Mouse (Mus musculus) layer of hippocampus, adult 9-10 months (tissue): ENCODE measurements around the gene Nmnat2.

Experiments used
- DNase-seq: peaks from one replicate; pipeline ENCODE4 v3.0.0; 2022; ENCODE audit warnings: low spot score

Nmnat2 gene

DNA sequence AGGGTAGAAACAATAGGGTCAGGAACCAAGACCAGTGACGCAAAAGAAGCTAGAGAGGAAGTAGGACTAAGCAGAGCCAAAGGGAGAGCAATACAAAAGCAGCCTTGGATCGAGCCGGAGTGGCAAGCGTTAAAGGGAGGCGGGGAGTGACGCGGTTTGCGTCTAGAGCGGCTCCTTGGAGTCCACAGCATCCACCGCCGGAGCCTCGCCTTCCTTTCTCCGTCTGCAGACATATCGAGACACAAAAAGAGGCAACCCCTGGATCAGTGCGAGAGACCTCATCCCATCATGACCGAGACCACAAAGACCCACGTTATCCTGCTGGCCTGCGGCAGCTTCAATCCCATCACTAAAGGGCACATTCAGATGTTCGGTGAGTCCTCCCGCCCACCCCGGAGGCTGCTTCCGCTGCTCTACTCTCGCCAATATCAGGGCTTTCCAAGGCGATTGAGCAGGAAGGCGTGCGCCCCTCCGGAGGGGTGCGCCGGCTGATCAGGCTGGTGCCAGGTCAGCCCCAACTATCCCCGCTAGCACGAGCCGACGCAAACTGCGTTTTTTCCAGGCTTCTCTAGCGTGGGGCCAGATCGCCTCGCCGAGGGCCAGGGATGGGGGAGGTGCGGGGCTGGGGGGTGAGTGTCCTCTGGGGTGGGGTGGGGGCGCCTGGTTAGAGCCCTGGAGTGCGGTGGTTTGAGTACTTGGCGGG, at the start of gene Nmnat2:
Gene Nmnat2, plus strand, starts transcription at position 173 of the 703 bp plus-strand sequence.
- DNase-seq: peak; percentile 42

DNA sequence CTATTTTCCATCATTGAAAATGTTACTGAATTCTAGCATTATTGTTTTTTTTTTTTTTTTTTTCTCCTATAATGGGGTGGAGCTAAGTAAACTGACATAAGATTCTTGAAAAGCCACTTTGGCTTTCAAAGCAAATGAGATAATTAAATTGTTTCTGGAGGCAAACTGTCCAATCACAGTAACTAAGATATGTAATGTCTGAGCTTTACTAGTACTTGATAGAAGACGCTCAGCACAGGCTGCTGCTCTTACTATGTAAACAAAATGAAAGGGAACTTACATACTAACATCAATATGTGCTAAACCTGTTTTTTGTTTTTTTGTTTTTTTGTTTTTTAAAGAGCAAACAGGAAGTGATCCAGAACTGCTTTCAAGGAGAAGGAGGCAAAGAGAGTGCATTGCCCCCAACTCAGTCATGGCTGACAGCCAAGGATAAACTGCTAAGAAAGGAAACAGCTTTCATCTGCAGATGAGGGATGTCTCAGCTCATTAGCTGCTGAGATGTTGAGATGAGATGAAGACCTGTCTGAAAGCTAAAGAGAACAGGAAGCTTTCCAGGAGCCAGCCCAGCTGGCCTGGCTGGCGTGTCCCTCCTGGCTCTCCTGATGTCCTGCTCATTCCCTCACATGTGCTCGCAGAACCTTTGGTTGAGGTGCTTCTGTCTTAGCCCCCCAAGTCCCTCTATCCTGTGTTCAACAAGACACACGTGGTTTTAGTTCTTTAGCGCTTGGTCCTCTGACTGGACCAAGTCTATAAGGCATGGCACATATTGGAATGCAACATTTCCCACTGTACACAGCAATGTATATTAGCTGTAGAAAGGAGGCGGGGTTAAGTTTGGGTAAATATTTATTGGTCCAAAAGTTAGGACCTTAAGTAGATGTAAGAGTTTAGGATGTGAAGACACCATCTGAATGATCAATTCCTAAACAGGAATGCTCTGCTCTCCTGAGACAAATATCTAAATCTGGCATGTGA, 41.0 kb upstream of the Nmnat2 start:
- no peak for DNase-seq

DNA sequence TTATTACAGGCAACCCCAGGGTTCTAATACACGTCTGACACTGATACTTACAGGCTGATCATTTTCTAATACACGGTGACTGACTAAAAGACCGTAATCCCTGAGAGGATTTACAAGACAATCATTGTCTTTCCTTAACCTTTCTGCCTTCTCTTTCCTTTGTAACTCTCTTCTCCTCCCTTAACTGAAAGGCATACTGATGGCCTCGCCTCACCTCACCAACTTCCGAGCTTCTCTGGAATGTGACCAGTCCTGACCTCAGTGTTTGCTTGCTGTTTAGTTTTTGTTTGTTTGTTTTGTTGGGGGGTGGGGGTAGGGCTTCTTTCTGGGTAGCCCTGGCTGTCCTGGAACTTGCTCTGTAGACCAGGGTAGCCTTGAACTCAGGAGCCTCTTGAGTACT, 39.0 kb upstream of the Nmnat2 start:
- no peak for DNase-seq

DNA sequence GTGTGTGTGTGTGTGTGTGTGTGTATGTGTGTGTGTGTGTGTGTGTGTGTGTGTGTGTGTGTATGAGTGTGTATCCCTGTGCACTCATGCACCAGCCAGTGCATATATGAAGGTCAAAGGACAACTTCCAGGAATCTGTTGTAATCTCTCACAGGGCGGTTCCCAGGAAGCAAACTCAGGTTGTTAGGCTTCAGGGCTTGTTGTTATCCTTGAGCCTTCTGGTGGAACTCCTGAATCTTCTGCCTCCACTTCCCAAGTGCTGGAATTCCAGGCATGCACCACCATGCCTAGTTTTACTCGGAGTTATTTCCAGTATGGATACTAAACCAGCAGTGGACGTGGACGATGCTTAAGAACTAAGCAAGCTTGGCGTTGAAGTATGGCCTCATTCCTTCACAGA, 37.9 kb upstream of the Nmnat2 start:
- DNase-seq: no peak

DNA sequence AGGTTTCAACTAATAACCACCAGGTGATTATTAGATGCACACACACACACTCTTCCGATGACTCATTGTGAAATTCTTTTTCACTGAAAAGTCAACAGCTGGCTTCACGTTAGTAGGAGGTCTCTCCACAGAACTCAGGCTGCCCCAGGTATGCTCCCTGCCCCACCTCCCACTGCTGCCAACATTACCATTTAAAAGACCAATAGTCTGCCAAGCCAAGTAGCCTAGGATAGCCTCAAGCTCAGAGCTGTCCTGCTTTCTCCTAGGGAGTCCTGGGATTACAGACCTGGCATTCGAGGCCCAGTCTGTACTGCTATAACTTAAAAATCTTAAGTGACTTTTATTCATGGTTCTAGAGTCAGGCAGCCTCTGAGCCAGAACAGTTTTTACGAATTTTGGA, 37.2 kb upstream of the Nmnat2 start:
- DNase-seq: no peak

DNA sequence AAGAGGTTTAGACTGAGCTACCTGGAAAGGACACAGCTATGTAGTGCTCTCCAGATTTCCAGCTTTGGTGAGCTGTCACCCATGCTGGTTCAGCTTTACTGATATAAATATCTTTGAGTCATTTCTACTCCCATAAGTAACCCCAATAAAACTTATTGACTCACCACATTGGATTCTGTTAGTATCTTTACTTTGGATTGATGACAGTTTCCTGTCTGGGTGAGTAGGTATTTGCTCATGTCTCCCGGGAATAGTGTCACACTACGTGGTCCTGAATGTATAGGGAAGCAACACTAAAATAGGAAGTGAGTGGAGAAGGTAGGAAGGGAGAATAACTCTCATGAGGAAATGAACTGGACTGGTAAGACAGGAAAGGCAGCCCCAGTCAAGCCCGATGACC, 33.0 kb upstream of the Nmnat2 start:
- DNase-seq: no peak

DNA sequence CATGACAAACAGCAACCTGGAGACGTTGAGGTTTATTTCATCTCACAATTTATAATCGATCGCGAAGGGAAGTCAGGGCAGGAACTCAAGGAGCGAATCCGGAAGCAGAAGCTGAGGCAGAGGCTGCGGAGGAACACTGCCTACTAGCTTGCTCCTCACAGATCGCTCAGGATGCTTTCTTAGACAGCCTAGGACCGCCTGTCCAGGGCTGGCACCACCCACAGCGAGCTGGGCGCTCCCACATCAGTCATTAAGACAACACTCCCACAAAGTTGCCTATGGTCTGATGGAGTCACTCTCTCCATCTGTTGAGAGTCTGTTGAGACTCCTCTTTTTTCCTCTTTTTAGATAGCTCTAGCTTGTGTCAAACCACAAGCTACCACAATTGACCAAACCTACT, 20.8 kb upstream of the Nmnat2 start:
- no peak for DNase-seq

DNA sequence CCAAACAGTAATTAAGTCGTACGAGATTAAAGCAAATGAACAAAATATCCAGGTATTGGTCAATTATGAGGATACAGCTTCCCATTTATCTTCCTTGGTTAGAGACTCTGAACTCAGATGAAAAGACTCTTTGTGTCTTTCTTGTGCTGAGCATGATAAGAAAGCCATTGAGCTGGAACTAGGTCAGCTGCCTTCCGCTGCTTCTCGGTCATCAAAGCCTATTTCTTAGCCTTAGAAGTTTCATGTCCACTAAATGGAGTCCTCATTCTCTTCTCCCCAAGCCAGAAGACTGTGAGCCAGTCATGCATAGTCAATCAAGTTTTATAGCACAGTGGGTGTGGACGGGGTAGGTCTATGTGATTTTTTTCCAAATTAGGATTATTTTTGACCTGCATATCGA, 19.3 kb upstream of the Nmnat2 start:
- no peak for DNase-seq

DNA sequence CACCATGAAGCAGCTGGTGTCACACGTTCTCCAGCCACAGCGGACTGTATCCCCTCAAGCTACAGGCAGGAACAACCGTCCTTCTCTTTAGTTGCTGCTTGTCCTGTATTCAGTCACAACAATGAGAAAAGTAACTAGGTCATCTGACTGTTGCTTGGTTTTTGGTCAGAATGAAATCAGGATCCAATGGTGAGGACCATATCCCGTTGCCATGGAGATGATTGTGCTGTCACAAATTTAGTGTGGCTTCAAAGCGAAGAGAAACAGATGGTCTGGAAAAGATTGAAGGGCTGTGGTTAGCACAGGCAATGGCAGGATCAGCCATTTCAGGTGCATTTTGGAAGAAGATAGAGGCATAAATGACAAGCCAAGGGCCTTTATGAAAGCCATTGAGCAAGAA, 18.4 kb upstream of the Nmnat2 start:
- DNase-seq: no peak

DNA sequence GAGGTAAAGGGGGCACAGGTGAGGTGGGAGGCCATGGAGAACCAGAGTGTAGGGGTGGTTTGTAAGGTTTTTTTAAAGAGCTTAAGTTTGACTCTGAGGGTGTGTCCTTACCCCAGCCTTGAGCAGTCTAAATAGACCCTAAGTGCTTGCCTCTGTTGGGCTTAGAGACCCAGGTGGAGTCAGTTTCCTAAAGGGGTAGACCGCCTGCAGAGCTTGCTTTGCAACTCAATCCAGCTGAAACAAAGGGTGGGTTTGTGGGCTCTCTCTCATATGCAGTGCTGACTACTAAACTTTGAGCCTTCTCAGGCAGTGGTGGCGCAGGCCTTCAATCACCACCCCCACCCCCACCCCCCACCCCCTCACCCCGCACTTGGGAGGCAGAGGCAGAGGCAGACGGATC, 11.8 kb upstream of the Nmnat2 start:
- DNase-seq: no peak

DNA sequence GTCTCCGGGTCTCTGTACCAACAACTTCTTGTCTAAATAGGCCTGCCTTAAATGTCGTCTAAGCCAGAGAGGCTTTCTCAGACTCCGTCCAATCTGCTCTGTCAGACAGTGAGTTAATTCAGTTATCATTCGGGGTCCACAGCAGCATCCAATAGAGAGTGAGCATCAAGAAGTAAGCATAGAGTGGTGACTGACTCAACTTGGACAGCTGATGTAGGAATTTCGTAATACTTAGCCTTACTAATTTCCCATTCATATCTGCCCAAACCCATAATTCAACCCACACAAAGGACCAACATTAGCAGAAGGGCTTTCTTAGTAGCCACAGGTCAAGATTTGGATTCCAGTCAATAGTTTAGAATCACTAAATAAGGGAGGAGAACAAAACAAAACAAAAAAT, 626 bp upstream of the Nmnat2 start:
- no peak for DNase-seq

DNA sequence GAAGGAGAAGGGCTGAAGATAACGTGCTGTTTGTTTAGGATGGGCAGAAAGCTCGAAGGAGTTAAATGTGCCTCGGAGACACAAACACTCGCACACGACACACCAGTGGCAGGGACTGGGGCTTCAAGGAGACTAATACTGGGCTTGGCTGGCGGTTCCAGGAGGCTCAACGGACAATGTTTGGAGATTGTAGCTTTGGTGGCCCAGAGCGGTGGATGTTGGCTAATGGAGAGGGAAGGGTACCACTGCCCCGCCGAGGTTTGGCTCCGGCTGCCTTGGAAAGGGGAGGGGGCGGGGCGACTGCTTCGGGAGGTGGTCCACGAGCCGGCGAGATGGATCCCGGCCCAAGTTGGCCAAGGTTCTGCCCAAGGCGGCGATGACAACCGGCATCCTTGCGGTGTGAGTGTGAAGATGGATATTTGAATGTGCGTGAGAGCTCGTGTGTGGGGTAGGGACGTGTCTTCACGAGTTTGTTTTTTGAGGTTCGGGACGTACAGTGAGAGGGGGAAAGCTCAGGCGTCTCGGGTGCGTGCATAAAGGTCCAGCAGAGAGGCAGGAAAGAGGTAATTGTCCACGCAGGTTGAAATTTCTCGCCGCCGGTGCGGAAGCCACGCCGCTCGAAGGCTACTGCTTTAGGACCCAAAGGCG, 895 bp downstream of the Nmnat2 start:
- no peak for DNase-seq

DNA sequence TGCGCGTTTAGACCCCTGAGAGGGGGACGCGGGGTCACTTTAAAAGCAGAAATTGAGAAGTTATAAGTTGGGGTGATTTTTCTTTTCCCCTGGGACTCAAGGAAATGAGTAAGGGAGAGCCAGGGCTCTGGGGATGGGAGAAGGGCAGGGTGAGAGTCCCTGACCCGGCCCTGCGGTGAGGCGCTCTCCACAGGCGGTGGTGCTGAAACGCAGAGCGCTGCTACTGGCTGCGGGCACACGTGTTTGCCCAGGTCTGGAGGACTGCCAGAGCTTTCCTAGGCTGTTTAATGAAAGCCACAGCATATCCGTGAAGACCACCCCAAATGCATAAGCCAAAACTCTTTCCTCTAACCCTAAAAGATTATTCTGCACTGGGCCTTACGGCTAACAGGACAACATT, 1.4 kb downstream of the Nmnat2 start:
- DNase-seq: no peak

DNA sequence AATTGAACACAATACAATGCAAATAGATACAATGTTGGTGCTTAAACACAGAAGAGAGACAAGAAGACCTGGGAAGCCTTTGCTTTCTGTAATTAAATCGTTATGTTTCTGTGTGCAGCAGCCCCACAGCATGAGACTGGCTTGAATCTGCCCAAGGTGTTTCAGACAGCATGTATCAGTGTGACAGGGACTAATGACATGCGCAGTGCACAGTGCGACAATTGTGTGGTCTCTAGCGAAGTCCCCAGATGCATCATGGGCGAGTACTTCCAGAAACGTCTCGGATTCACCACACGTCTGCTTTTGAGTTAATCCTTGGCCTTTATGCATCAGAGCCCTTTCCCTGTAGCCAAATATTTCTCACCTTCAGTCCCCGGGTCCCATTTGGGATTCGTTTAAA, 9.6 kb downstream of the Nmnat2 start:
- DNase-seq: no peak

DNA sequence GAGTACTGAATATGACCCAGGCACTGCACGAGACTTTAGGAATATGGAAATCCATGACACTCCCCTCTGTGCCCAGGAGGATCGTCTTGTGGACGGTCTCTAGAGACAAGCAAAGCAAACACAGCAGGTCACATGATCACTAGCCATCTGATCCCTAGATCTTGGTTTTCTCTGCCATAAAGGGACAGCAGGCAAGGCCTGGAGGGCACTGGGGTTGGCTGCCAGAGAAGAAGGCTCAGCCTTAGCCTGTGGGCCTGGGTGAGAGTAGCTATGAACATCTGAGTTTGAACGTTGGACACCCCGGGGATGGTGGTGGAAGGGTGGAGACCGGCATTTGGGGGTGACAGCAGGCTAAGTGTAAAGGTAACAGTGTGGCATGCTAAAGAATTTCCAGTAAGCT, 11.4 kb downstream of the Nmnat2 start:
- no peak for DNase-seq

DNA sequence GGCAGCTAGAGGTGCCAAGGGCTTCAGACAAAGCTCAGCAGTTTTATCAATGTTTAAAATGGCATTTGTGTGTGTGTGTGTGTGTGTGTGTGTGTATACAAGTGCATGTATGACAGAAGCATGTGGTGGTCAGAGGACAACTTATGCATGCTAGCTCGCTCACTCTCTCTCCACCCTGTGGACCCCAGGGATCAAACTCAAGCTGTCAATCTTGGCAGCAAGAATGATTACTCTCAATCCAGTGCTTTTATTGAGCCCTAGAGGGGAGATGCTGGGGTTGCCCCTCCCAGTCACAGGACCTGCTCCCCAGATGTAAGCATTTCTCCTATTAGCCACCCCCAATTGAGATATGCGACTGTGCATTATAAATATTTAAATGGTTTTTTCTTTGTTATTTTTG, 11.9 kb downstream of the Nmnat2 start:
- DNase-seq: no peak

DNA sequence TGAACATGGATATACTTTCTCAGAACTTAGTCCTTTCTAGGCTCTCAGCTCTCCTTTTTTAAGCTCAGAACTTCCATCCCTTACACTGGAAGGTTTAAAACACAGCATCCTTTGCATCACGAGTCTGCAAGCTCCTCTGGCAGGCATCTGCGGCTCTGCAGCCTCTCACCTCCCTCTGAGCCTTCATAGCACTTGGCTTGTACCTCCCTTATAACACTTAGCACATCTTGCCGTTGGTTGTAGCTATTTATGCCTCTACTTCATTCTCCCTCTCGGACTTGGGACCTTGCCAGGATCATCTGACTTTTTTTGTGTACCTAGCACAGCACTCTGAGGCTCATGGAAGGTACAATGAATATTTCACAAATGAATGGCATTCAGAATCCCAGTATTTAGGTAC, 14.3 kb downstream of the Nmnat2 start:
- no peak for DNase-seq

DNA sequence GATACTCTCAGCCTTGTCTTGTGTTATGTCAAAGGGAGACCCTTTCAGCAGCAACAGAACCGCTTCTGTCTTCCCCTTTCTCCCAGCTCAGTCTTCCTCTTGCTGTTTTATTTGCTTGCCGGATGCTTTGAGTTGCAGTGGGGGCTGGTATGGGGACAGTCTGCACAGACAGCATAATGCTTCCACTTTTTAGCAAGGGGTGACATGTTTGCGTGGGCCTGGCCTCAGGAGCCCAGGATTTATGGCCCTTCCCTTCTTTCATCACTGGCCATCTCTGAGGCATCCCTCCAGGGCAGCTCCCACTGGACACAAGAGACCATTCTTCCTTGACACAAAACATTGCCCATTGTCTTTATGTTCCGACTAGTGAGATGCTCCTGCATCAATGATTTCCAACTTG, 18.2 kb downstream of the Nmnat2 start:
- DNase-seq: no peak

DNA sequence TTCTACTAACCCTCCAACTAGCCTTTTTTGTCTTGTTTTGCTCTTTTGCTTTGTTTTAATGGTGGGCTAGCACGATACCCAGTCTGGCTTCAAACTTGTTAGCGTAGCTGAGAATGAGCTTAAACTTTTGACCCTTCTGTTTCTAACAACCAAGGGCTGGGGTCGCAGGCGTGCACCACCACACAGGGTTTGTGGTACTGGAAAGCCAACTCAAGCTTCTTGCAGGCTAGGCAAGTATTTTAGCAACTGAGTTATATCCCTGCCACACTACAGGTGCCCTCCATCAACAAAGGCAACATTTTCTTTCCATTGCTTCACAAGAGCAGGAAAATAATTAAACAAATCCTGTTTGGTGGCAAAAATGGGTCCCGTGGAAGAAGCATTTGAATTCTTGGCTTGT, 18.6 kb downstream of the Nmnat2 start:
- DNase-seq: no peak

DNA sequence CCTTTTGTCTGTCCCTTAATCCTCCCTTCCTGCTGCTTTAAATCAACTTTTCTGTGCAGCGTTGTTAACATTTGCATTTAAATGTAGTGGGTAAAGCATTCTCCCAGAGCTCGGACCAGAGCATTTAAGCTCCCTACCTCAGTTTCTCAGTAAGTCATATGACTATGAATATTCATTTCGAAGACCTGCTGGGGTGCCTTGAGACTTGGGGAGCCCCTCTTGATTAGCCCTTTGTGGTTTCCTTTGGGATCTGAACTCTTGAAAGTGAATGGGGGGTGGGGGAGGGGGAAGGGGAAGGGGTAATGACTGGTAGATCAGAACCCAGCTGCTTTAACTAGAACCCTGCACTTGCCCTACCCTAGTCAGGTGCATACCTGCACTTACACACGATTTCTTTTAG, 19.1 kb downstream of the Nmnat2 start:
- DNase-seq: no peak

DNA sequence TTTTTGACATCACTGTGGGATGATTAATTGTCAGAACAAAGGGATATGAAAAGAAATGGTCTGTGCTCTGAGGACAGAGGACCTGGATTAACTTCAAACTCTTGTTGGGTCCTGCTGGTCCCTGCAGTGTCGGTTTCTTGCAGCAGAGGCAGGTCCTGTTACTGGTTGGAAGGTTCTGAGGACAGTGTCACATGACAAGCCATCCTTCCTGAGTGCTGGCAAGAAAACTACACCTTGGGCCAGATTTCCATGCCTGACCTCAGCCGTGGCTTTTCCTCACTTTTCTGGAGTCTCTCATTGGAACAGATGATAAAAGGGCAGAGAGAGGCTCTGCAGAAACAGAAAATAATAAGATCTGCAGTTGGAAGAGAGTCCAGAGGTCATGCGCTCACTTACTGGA, 20.4 kb downstream of the Nmnat2 start:
- DNase-seq: no peak

DNA sequence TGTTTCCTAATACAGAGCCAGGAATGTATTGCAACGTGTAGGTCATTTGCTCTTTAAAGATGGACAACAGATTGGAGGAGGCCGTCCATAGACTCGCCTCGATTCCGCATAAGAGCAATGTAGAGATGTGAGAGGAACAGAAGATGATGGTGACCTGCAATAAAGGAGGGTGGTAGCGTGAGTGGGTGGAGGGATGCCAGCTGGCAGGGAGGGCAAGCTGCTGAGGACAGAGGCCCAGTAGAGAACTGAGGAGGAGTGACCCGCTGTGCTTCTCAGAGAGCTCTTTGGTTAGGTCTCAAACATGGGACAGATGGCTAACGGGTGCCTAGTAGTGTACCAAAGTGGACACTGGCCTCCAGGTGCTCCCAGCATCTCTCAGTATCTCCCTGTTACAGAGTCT, 23.9 kb downstream of the Nmnat2 start:
- no peak for DNase-seq

DNA sequence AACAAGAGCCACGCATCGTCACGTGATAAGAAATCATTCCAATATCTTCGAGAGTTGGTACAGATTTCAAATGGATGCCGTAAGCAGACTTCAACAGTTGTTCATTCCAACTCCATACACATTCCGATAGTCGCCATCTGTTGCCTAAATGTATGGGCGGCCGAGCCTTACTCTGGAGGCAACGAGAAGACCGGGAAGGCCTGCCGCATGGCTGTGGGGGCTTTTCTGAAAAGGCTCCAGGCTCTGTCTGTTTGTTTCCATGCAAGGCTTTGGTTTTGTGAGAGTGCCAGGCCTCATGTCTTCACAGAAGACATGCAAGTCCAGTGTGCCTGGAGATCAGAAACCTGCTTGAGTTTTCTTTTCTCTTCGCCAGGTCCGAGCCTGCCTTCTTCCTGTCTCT, 28.6 kb downstream of the Nmnat2 start:
- no peak for DNase-seq
